Mouse (Mus musculus) layer of hippocampus, postnatal 14 days (tissue): ENCODE measurements around the gene Qsox2. TPM values are rescaled to one million over a fixed set of nuclear protein-coding genes. Genes with fewer than 3 reads are reported as not detected.
A peak's percentile ranks its signal among the peaks of the same experiment; 100 is the strongest.

ENCODE experiments used
- DNase-seq, 2 experiments: peaks; one replicate each; pipeline ENCODE4 v3.0.0; 2021 to 2022; ENCODE audit warnings: low spot score in 2 of 2, mixed read lengths in 1 of 2
- long read RNA-seq, 2 experiments: library from polyadenylated mRNA; stranded (forward); transcript quantifications; one replicate each; pipeline ENCODE4 v2.0.0; 2021
- total RNA-seq, 2 experiments: library from RNA; stranded (reverse); gene quantifications; 2 replicates each; pipeline ENCODE4 v1.2.3; 2021

The Qsox2 gene
- 10 to 100 TPM; 20.8 to 21.8 TPM for total RNA-seq
- long read RNA-seq, experiment 1, partial matches to known transcripts: 6 of 13 reads
- long read RNA-seq, experiment 1, other reads (novel, unspliced or antisense): 4 of 13 reads
- long read RNA-seq, experiment 2, partial matches to known transcripts: 21 of 22 reads
- long read RNA-seq, experiment 2, other reads (novel, unspliced or antisense): 0 of 22 reads

- peak; percentile 81 to 85 for DNase-seq
Observed at GRCm38 (mm10) chr2:26237290-26237782, at the start of gene Qsox2. Gene Qsox2, minus strand, starts transcription at chr2:26237525.

GRCm38 (mm10) chr2:26286391-26286790 lies 49.1 kb upstream of the Qsox2 start:
- no peak for DNase-seq

- DNase-seq: no peak
Observed at GRCm38 (mm10) chr2:26285804-26286203, 48.5 kb upstream of the Qsox2 start.

- no peak for DNase-seq
Observed at GRCm38 (mm10) chr2:26280594-26280993, 43.3 kb upstream of the Qsox2 start.

- no peak for DNase-seq
Observed at GRCm38 (mm10) chr2:26279712-26280111, 42.4 kb upstream of the Qsox2 start.

GRCm38 (mm10) chr2:26273611-26274010 lies 36.3 kb upstream of the Qsox2 start:
- peak; percentile 51 to 81 for DNase-seq

GRCm38 (mm10) chr2:26268216-26268615 lies 30.9 kb upstream of the Qsox2 start:
- no peak for DNase-seq

GRCm38 (mm10) chr2:26266066-26266742 lies 28.9 kb upstream of the Qsox2 start:
- no peak for DNase-seq

GRCm38 (mm10) chr2:26265095-26265494 lies 27.8 kb upstream of the Qsox2 start:
- DNase-seq: no peak

- DNase-seq: no peak
Observed at GRCm38 (mm10) chr2:26264646-26265045, 27.3 kb upstream of the Qsox2 start.

- no peak for DNase-seq
Observed at GRCm38 (mm10) chr2:26257315-26258096, 20.2 kb upstream of the Qsox2 start.

GRCm38 (mm10) chr2:26254816-26255215 lies 17.5 kb upstream of the Qsox2 start:
- DNase-seq: no peak

GRCm38 (mm10) chr2:26252514-26253206 lies 15.3 kb upstream of the Qsox2 start:
- DNase-seq: no peak

GRCm38 (mm10) chr2:26247531-26247930 lies 10.2 kb upstream of the Qsox2 start:
- DNase-seq: no peak

GRCm38 (mm10) chr2:26240841-26241240 lies 3.5 kb upstream of the Qsox2 start:
- DNase-seq: no peak

GRCm38 (mm10) chr2:26240330-26240729 lies 3.0 kb upstream of the Qsox2 start:
- DNase-seq: peak in 1 of 2 experiments; percentile 26

- no peak for DNase-seq
Observed at GRCm38 (mm10) chr2:26236681-26237289, 540 bp downstream of the Qsox2 start.

- no peak for DNase-seq
Observed at GRCm38 (mm10) chr2:26234771-26235170, 2.6 kb downstream of the Qsox2 start.

- no peak for DNase-seq
Observed at GRCm38 (mm10) chr2:26234253-26234652, 3.1 kb downstream of the Qsox2 start.

GRCm38 (mm10) chr2:26231366-26231765 lies 6.0 kb downstream of the Qsox2 start:
- DNase-seq: no peak

GRCm38 (mm10) chr2:26230253-26230652 lies 7.1 kb downstream of the Qsox2 start:
- no peak for DNase-seq
